Mouse (Mus musculus): ENCODE measurements around the gene Edf1.
"Not testable (repeated sequence)": the region's sequence is repeated elsewhere in the genome, so short reads cannot be mapped to it uniquely, and the experiment has no call there.

The Edf1 gene

GRCm38 (mm10) chr2:25557221-25557963 is at the start of gene Edf1:
TSS of gene Edf1 (plus strand) at chr2:25557847.
- DNase-seq, result peak; percentile 95

- no peak for DNase-seq
These were observed 47.7 kb upstream of the Edf1 start for GRCm38 (mm10) chr2:25509912-25510311.

- no peak for DNase-seq
These were observed 30.9 kb upstream of the Edf1 start for GRCm38 (mm10) chr2:25526510-25527302.

- DNase-seq, result no peak
These were observed 23.9 kb upstream of the Edf1 start for GRCm38 (mm10) chr2:25533707-25534106.

GRCm38 (mm10) chr2:25534178-25534865 is 23.3 kb upstream of the Edf1 start:
- peak; percentile 71 for DNase-seq

- no peak for DNase-seq
These were observed 22.8 kb upstream of the Edf1 start for GRCm38 (mm10) chr2:25534866-25535182.

GRCm38 (mm10) chr2:25536531-25536930 is 21.1 kb upstream of the Edf1 start:
- no peak for DNase-seq

GRCm38 (mm10) chr2:25540541-25540948 is 17.1 kb upstream of the Edf1 start:
- no peak for DNase-seq

- no peak for DNase-seq
These were observed 15.8 kb upstream of the Edf1 start for GRCm38 (mm10) chr2:25541644-25542367.

GRCm38 (mm10) chr2:25545996-25546810 is 11.4 kb upstream of the Edf1 start:
- peak; percentile 40 for DNase-seq

- peak; percentile 99 for DNase-seq
These were observed 10.7 kb upstream of the Edf1 start, which contains the start of gene Traf2 for GRCm38 (mm10) chr2:25546811-25547491. TSS of gene Traf2 (minus strand) at chr2:25546940.

- DNase-seq, result no peak
These were observed 8.3 kb upstream of the Edf1 start for GRCm38 (mm10) chr2:25549021-25549991.

GRCm38 (mm10) chr2:25551186-25551585 is 6.5 kb upstream of the Edf1 start:
- DNase-seq, result peak; percentile 42

GRCm38 (mm10) chr2:25553171-25553786 is 4.4 kb upstream of the Edf1 start:
- not testable (repeated sequence) for DNase-seq

- DNase-seq, result not testable (repeated sequence)
These were observed 2.2 kb upstream of the Edf1 start for GRCm38 (mm10) chr2:25555479-25555878.

- DNase-seq, result no peak
These were observed 1.4 kb upstream of the Edf1 start for GRCm38 (mm10) chr2:25556296-25556695.

GRCm38 (mm10) chr2:25557964-25558360 is 315 bp downstream of the Edf1 start:
- DNase-seq, result no peak

- no peak for DNase-seq
These were observed 1.1 kb downstream of the Edf1 start for GRCm38 (mm10) chr2:25558774-25559173.

GRCm38 (mm10) chr2:25560551-25560950 is 2.9 kb downstream of the Edf1 start:
- DNase-seq, result no peak

GRCm38 (mm10) chr2:25561946-25562345 is 4.3 kb downstream of the Edf1 start:
- no peak for DNase-seq

Data from layer of hippocampus, adult 9-11 months (tissue).